Mouse (Mus musculus) B cell, adult 67 days (primary cell): ENCODE data around the gene Zfp248. TPM values are rescaled to one million over a fixed set of nuclear protein-coding genes. Genes with fewer than 3 reads are reported as not detected.

ENCODE experiments used
- total RNA-seq, 2 experiments: library from RNA; stranded (reverse); gene quantifications; 4 replicates each; pipeline ENCODE4 v1.2.4; 2023

Zfp248 gene
- 1 to 10 TPM; 2.0 to 2.7 TPM for total RNA-seq

GRCm38 (mm10) chr6:118455042-118455631 lies at the start of gene Zfp248:
TSS of gene Zfp248 (minus strand) at chr6:118455528.

GRCm38 (mm10) chr6:118478957-118479708 lies 23.8 kb upstream of the Zfp248 start, which contains the start of gene Zfp9:
TSS of gene Zfp9 (minus strand) at chr6:118479320.

GRCm38 (mm10) chr6:118419050-118419920 lies 36.0 kb downstream of the Zfp248 start, which contains the start of gene Bms1:
TSS of gene Bms1 (minus strand) at chr6:118419474.

Other genes starting within 250 kb of the Zfp248 start
- 10 to 100 TPM; 58.3 to 59.0 TPM for gene Bms1, start 36.1 kb downstream of the Zfp248 start, total RNA-seq
- gene Zfp9, start 23.8 kb upstream of the Zfp248 start, total RNA-seq, result not detected
- 10 to 100 TPM in 1 of 2 experiments, 1 to 10 TPM in 1; 9.8 to 12.3 TPM for gene Ankrd26, start 106.7 kb upstream of the Zfp248 start, total RNA-seq